Mouse (Mus musculus): ENCODE results near the gene Snx8.

GRCm38 (mm10) chr5:140332519-140332918 lies 56.5 kb downstream of the Snx8 start:
- no peak for TF ChIP-seq CTCF (IDR thresholded peaks at IDR 0.05; ENCODE audit: extremely low read depth, insufficient read depth, low read length)
- TF ChIP-seq POLR2A (IDR thresholded peaks at IDR 0.05; ENCODE audit: extremely low read depth, insufficient read depth, low read length) = no peak
